Mouse (Mus musculus) spleen, postnatal 10 days (tissue): ENCODE measurements around the gene Olfr1286.

Experiments used
- DNase-seq, 2 experiments: peaks; one replicate each; pipeline ENCODE4 v3.0.0; 2021 to 2022; ENCODE audit warnings: low spot score in 2 of 2

Gene Olfr1286

GRCm38 (mm10) chr2:111422931-111423330 is at the start of gene Olfr1286:
TSS of gene Olfr1286 (minus strand) at chr2:111423115.
- no peak for DNase-seq

DNA sequence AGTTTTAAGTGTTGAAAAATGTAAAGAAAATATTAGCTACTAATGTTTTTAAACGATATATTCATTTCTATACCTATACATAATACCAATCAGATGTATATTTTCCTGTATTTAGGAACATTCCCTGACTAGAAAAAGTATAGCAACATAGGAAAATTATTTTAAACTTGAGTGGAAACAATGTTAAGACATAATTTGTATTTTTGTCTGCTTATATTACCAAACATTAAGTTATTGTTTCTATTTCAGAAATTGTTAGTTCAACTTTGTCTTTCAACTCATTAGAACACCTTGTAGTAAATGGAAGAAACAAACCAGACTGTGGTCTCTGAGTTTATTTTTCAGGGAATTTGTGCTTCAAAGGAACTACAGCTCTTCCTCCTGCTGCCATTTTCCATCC is 25.9 kb upstream of the Olfr1286 start, which contains the start of gene Olfr1287:
Gene Olfr1287, plus strand, starts transcription at position 301 of the 400 bp plus-strand sequence.
- no peak for DNase-seq

GRCm38 (mm10) chr2:111375222-111375621 is 47.7 kb downstream of the Olfr1286 start, which contains the start of gene Olfr1284:
TSS of gene Olfr1284 (plus strand) at chr2:111375522.
- DNase-seq: no peak
